Mouse (Mus musculus) olfactory bulb, adult 2 months (tissue): ENCODE results near the gene Cdh18.

Experiments used
- CTCF ChIP-seq: fragments of 200-500 bp; IDR thresholded peaks from 2 replicates; pipeline ENCODE4 v1.5.1; 2012; ENCODE audit warnings: low read depth, mild to moderate bottlenecking, low read length, moderate library complexity; ENCODE audit not compliant: insufficient read depth
- POLR2A ChIP-seq: fragments of 200-500 bp; IDR thresholded peaks from 2 replicates; pipeline ENCODE4 v1.6.1; 2012; ENCODE audit warnings: mild to moderate bottlenecking, low read depth, low read length, moderate library complexity; ENCODE audit not compliant: insufficient read depth

DNA sequence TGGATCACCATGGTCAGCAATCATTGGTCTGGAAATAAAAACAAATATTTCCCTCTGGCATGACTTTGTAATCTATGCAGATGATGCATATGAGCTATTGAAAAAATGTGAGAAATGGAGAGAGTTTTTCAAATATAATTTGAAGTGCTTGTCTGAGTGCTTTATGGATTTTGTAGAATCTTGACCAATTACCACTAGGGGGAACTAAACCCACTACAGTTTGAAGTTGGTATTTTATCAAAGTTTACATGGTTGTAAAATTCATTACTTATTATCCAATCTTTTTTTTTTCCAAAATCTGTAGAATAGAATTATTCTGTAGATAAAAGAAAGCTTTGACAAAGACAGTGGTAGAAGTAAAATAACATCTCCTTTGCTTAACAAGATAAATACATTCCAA is 284.3 kb downstream of the Cdh18 start:
- TF ChIP-seq CTCF (no peak), POLR2A (no peak)
